16 mouse cellular contexts compared by ENCODE assay signal in the genomic region with DNA sequence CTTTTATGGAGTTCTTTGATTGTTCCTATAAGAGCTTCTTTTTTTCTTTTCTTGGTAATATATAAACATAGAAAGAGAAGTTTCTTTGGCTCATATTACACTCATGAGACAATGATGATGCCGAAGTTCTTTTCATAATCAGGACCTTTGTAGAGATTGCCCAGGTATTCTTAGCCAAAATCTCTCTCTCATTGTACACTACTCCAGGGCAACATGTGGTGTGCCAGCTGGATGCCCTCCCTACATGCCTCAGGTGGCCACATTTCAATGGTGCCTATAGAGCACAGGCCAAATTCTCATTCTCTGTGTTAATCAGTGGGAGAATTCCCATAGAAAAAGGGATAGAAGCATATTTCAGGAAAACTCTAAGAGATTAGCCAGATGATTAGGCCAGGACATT.
DNase-seq lines count a peak whose midpoint lies in the region; ATAC-seq and TF ChIP-seq lines count a peak whose summit lies in the region.
"Had no signal": no experiment of that assay in that cellular context is flagged by ENCODE, and none has a peak within 500 bp of the region (broad histone marks: within the 10 kb centered on the region; RNA-seq: fewer than 3 reads in every experiment).

No protein-coding gene starts in this region.

- H3K4me1 ChIP-seq in forebrain, embryonic 11.5 days (replicated peaks; ENCODE audit: control insufficient read depth, insufficient read depth, low read length) = no peaks in the 10 kb centered on the region
- no peaks in the 10 kb centered on the region for H3K4me1 ChIP-seq in forebrain, embryonic 16.5 days (replicated peaks; ENCODE audit: control insufficient read depth, insufficient read depth, low read length)
- peaks cover 5% of the 10 kb centered on the region; the same call in 1 of the 2 replicates for H3K4me1 ChIP-seq in liver, adult 2 months (ENCODE audit: control insufficient read depth, insufficient read depth, low read length)
- H3K4me1 ChIP-seq in liver, postnatal 0 days (ENCODE audit: insufficient read depth) = no peaks in the 10 kb centered on the region
- H3K4me1 ChIP-seq: heart, embryonic 13.5 days; liver, embryonic 13.5 days; stomach, embryonic 15.5 days had no signal

- no peaks in the 10 kb centered on the region for H3K27me3 ChIP-seq in forebrain, embryonic 11.5 days (ENCODE audit: control insufficient read depth, insufficient read depth, low read length)
- no peaks in the 10 kb centered on the region for H3K27me3 ChIP-seq in forebrain, embryonic 16.5 days (replicated peaks; ENCODE audit: control insufficient read depth, insufficient read depth, low read length)
- no peaks in the 10 kb centered on the region for H3K27me3 ChIP-seq in liver, adult 2 months (ENCODE audit: control insufficient read depth, insufficient read depth, low read length)
- H3K27me3 ChIP-seq in liver, postnatal 0 days (ENCODE audit: insufficient read depth, low read length) = no peaks in the 10 kb centered on the region
- H3K27me3 ChIP-seq: heart, embryonic 13.5 days; liver, embryonic 13.5 days; stomach, embryonic 15.5 days had no signal

- TF ChIP-seq CTCF in liver, adult 2 months (IDR thresholded peaks at IDR 0.05; ENCODE audit: low read depth, low read length) = no peak
- TF ChIP-seq CTCF in liver, postnatal 0 days (IDR thresholded peaks at IDR 0.05; ENCODE audit: low read depth) = no peak

- H3K79me2 ChIP-seq in liver, adult 2 months (ENCODE audit: control insufficient read depth, insufficient read depth, low read length) = no peaks in the 10 kb centered on the region

- no peak for TF ChIP-seq POLR2A in liver, adult 2 months (IDR thresholded peaks at IDR 0.05; ENCODE audit: extremely low read depth, insufficient read depth, low read length)

- no peak for DNase-seq in forebrain, embryonic 11.5 days (ENCODE audit: low spot score)
- DNase-seq in liver, adult 2 months (ENCODE audit: extremely low read depth, low read depth, low spot score) = peak; percentile 24
- no peak for DNase-seq in liver, postnatal 0 days
- DNase-seq in cerebellum, adult 18-20 months = peak; percentile 75 to 84
- DNase-seq in cerebellum, postnatal 36 days = peak; percentile 72 to 74
- DNase-seq in right cerebral cortex, postnatal 4 days = no peak
- no peak for DNase-seq in ovary, postnatal 10 days (ENCODE audit: low spot score)
- DNase-seq: adrenal gland, postnatal 25 days; heart, postnatal 4 days; liver, embryonic 13.5 days; thymus, adult 2 months had no signal

- H3K9ac ChIP-seq in forebrain, embryonic 11.5 days (ENCODE audit: low read length) = no peak overlapping the region
- no peak overlapping the region for H3K9ac ChIP-seq in forebrain, embryonic 16.5 days (replicated peaks; ENCODE audit: low read depth, low read length)
- no peak overlapping the region for H3K9ac ChIP-seq in liver, adult 2 months (ENCODE audit: low read depth, low read length)
- H3K9ac ChIP-seq in liver, postnatal 0 days (replicated peaks) = no peak overlapping the region
- H3K9ac ChIP-seq: heart, embryonic 13.5 days; liver, embryonic 13.5 days; stomach, embryonic 15.5 days had no signal

- WGBS in forebrain, embryonic 11.5 days = 36% methylated on average over 1 of the region's 1 CpGs
- 19% methylated on average over 1 of the region's 1 CpGs for WGBS in forebrain, embryonic 16.5 days
- 41% methylated on average over 1 of the region's 1 CpGs for WGBS in liver, adult 2 months
- WGBS in liver, postnatal 0 days (ENCODE audit: insufficient replicate concordance) = 74% methylated on average over 1 of the region's 1 CpGs

- ATAC-seq in forebrain, embryonic 11.5 days (replicated peaks; ENCODE audit: low FRiP score) = peak; percentile 70; the same call in 1 of the 2 replicates
- ATAC-seq in forebrain, embryonic 16.5 days = no peak
- no peak for ATAC-seq in liver, postnatal 0 days
- ATAC-seq: inflammation-experienced regulatory T-cells, adult 6 months had no signal

- H3K27ac ChIP-seq in forebrain, embryonic 11.5 days (ENCODE audit: low read depth, low read length) = no peak overlapping the region
- H3K27ac ChIP-seq in forebrain, embryonic 16.5 days (ENCODE audit: low read length) = no peak overlapping the region
- no peak overlapping the region for H3K27ac ChIP-seq in liver, adult 2 months (replicated peaks; ENCODE audit: insufficient read depth, low read depth, low read length)
- H3K27ac ChIP-seq in liver, postnatal 0 days (ENCODE audit: low read depth) = no peak overlapping the region
- H3K27ac ChIP-seq: heart, embryonic 13.5 days; liver, embryonic 13.5 days; stomach, embryonic 15.5 days had no signal

- H3K4me3 ChIP-seq in forebrain, embryonic 11.5 days (ENCODE audit: low read depth, low read length) = no peak overlapping the region
- no peak overlapping the region for H3K4me3 ChIP-seq in forebrain, embryonic 16.5 days (replicated peaks; ENCODE audit: low read length)
- no peak overlapping the region for H3K4me3 ChIP-seq in liver, adult 2 months (ENCODE audit: insufficient read depth, low read depth, low read length)
- H3K4me3 ChIP-seq in liver, postnatal 0 days (ENCODE audit: low read depth, low read length) = no peak overlapping the region
- H3K4me3 ChIP-seq: erythroblast, embryonic 14.5 days; heart, embryonic 13.5 days; liver, embryonic 13.5 days; stomach, embryonic 15.5 days had no signal

- H3K4me2 ChIP-seq in forebrain, embryonic 11.5 days (ENCODE audit: low read depth, low read length, severe bottlenecking) = no peak overlapping the region
- H3K4me2 ChIP-seq in forebrain, embryonic 16.5 days (ENCODE audit: low read length) = no peak overlapping the region
- H3K4me2 ChIP-seq in liver, postnatal 0 days (ENCODE audit: low read depth, low read length) = no peak overlapping the region
- H3K4me2 ChIP-seq: heart, embryonic 13.5 days; liver, embryonic 13.5 days; stomach, embryonic 15.5 days had no signal

- no peaks in the 10 kb centered on the region for H3K36me3 ChIP-seq in forebrain, embryonic 11.5 days (ENCODE audit: control insufficient read depth, insufficient read depth, low read length)
- H3K36me3 ChIP-seq in forebrain, embryonic 16.5 days (ENCODE audit: control insufficient read depth, insufficient read depth) = no peaks in the 10 kb centered on the region
- no peaks in the 10 kb centered on the region for H3K36me3 ChIP-seq in liver, adult 2 months (ENCODE audit: control insufficient read depth, insufficient read depth, low read length)
- H3K36me3 ChIP-seq in liver, postnatal 0 days (replicated peaks; ENCODE audit: insufficient read depth, low read length) = no peaks in the 10 kb centered on the region
- H3K36me3 ChIP-seq: heart, embryonic 13.5 days; liver, embryonic 13.5 days; stomach, embryonic 15.5 days had no signal

- H3K9me3 ChIP-seq in forebrain, embryonic 11.5 days (ENCODE audit: control insufficient read depth, low read length) = no peaks in the 10 kb centered on the region
- no peaks in the 10 kb centered on the region for H3K9me3 ChIP-seq in forebrain, embryonic 16.5 days (ENCODE audit: control insufficient read depth, low read length)
- no peaks in the 10 kb centered on the region for H3K9me3 ChIP-seq in liver, postnatal 0 days (ENCODE audit: low read length)
- H3K9me3 ChIP-seq: heart, embryonic 13.5 days; liver, embryonic 13.5 days; stomach, embryonic 15.5 days had no signal

- no peak for TF ChIP-seq EP300 in liver, postnatal 0 days (IDR thresholded peaks at IDR 0.05; ENCODE audit: low read depth)

Comparison
In these comparisons a context has a peak if more than half of its experiments do, and no peak if none do; other contexts are left out.
1. DNase-seq: peak in liver, adult 2 months (single experiment), cerebellum, adult 18-20 months (2 of 2) and cerebellum, postnatal 36 days (2 of 2); none in forebrain, embryonic 11.5 days (single experiment), liver, postnatal 0 days (single experiment), right cerebral cortex, postnatal 4 days (single experiment) and ovary, postnatal 10 days (single experiment).